Mouse (Mus musculus) urinary bladder, postnatal 10 days (tissue): ENCODE results near the gene Cfap45.

Experiments used
- DNase-seq: peaks from one replicate; pipeline ENCODE4 v3.0.0; 2022; ENCODE audit warnings: low spot score

Gene Cfap45

DNA sequence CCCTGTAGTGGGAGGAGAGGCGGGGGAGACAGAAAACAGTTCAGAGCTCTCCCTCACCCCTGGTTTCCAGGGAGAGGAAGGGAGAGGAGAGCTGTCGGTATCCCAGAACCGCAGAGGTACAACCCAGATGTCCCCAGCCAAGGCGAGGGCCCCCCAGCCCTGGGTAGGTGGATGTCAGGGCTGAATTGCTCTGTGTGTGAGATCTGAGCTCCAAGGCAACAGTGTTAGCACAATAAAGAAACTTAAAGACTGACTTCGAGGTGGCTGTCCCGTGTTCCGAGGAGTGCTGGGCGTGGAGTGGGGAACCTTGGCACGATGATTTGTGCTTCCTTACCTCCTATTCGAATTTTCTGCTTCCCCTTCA lies 42.8 kb downstream of the Cfap45 start:
- DNase-seq, result no peak

GRCm38 (mm10) chr1:172566131-172566530 lies 45.5 kb downstream of the Cfap45 start:
- DNase-seq, result no peak

DNA sequence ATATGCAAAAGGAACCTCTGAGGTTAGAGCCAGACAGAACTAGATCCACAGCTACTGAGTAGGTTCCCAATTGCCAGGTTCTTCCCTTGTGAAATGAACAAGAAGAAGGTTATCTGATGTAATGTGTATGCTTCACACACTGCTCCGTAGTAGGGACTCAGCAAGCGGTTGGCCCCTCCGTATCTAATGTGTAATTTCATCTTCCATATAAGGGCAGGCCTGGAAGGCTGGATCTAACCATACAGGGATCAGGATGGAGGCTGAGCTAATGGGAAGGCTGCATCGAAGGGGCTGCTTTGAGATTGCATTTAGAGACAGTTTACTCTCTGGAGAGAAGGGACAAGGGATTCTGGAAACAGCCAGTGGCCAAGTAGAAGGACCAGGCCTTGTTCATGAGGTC lies 47.2 kb downstream of the Cfap45 start:
- DNase-seq, result no peak

- DNase-seq, result no peak
These were observed 59.5 kb downstream of the Cfap45 start for GRCm38 (mm10) chr1:172580116-172580515.

GRCm38 (mm10) chr1:172582436-172582835 lies 61.8 kb downstream of the Cfap45 start:
- DNase-seq, result no peak

DNA sequence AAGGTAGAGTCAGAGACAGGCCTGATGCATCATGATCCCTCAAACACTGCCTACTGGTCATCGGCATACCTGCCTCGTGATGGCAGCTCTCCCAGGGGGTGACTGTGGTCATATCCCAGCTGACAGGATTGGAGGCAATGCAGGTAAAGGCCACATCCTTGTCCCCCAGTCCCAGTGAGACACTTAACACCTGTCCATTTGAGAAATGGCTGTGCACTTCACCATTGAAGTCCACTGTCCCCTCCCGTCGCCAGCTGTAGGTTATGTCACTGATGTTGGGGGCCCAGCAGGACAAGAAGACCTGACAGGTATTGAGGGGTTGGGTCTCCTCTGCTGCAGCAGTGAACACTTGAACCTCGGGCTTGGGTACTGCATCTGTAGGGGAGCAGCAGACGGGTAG lies 63.7 kb downstream of the Cfap45 start:
- no peak for DNase-seq

DNA sequence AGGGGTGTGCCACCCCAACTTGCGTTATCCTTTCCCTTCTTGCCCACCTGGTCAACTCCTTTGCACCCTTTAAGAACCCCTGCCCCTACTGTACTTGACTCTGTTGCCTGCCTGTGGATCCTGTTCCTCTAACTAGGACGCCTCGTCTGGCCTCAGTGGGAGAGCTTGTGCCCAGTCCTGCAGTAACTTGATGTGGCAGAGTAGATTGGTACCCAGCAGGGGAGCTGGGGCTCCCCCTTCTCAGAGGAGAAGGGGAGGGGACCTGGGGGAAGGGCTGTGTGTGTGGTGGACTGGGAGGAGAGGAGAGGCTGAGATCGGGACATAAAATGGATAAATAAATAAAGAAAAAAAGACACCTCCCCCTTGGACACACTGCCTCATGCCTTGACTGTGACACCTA lies 64.4 kb downstream of the Cfap45 start:
- no peak for DNase-seq

DNA sequence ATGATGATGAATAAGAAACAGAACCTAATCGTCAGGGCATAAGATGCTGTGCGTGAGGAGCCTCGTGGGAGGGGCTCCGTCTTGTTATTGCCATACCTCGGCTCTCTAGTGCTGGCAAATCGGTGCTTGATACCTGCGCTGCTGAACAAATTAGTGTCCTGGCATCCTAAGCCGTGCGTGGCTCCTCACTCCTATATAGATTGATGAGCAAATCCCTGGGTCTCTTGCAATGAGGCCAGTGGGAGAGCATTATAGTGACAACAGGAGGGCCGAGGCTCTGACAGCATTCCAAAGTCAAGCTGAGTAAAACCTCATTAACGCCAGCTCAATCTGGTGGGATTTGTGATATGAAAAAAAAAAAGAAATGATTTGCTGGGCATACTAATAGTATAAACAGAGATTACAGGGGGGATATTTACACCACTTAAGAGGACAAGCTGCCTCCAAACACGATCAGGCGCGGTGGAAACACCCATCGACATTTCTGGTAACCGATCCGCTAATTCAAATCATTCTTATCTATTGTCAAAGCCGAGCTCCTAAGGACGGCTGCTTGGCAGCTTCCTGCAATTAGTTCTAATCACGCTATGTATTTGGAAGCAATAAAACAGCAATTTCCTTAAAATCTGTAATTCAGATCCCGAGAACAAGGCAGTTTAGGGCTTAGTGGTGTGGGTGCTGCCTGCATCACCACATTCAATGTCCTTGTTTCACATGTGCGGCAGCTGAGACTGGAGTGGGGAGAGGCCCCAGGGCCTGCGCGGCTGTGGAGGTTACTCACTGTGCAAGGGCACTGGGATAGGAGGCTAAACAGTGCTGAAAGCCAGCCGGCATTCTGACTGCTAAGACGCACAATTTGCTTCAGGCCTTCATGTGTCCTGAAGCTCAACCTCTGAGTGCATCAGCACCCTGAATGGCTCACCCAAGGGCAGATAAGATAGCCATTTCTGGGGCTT lies 65.3 kb downstream of the Cfap45 start:
- DNase-seq, result no peak

- DNase-seq, result no peak
These were observed 69.8 kb downstream of the Cfap45 start, which contains the start of gene Slamf8 for GRCm38 (mm10) chr1:172590385-172590784. Slamf8 (minus strand) TSS chr1:172590568.

- DNase-seq, result no peak
These were observed 72.7 kb downstream of the Cfap45 start for GRCm38 (mm10) chr1:172593321-172593720.

GRCm38 (mm10) chr1:172593956-172594355 lies 73.4 kb downstream of the Cfap45 start:
- DNase-seq, result no peak

- no peak for DNase-seq
These were observed 73.9 kb downstream of the Cfap45 start for GRCm38 (mm10) chr1:172594495-172594894.
